Mouse (Mus musculus) megakaryocyte, embryonic 14.5 days (primary cell): Measurements from ENCODE around the gene Cct4.

Experiments used
- FLI1 ChIP-seq: IDR thresholded peaks from 2 replicates; pipeline ENCODE4 v1.6.1; 2012; ENCODE audit warnings: low read length, inconsistent platforms, mixed read lengths
- GATA1 ChIP-seq: IDR thresholded peaks from 3 replicates; pipeline ENCODE4 v1.6.1; 2012; ENCODE audit warnings: mixed read lengths, low read length, inconsistent platforms, borderline replicate concordance

- no peak for TF ChIP-seq GATA1
- no peak for TF ChIP-seq FLI1
Observed at GRCm38 (mm10) chr11:22970546-22970945, 19.8 kb upstream of the Cct4 start.
